Mouse (Mus musculus): ENCODE measurements around the gene Vmn2r19.
"Not testable (repeated sequence)": the region's sequence is repeated elsewhere in the genome, so short reads cannot be mapped to it uniquely, and the experiment has no call there.

Gene Vmn2r19

DNA sequence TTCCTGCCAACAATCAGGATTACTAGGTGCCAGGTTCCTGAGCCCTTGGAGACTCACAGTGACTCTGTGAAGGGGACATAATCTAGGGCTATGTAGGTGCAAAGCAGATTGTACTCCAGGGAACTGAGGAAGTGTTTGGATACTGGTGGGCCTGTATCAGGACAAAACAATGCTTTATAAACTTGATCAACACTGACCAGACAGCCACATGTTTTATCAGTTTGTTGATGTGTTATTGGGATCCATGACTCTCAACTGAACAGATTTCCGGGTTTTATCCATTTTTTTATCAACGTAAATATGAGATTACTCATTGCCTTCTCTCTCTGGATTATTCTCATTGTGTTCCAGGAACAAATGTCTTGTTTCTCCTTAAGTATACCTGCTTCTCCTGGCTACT, at the start of gene Vmn2r19:
Gene Vmn2r19, plus strand, starts transcription at position 301 of the 400 bp plus-strand sequence.
- no peak for DNase-seq (ENCODE audit: inconsistent age in 2 of 2, low spot score in 1 of 2)

DNA sequence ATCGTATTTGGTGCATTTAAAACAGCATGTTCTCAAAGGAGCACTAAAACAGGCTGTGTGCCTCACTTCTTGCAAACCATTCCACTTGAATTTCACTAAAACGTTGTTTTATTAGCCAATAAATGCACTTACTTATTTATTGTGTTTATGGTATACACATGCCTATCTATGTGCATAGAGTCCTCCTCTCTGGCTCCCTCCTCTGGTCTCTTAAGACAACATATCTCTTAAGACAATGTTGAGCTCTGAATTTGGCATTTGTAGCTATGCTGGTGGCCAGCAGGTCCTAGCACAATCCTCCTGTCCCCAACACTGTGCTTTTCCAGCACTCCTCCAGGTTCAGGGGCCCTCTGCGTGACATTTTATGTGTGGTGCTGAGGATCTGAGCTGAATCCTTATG, 49.2 kb upstream of the Vmn2r19 start:
- DNase-seq (ENCODE audit: inconsistent age in 2 of 2, low spot score in 1 of 2), result peak in 1 of 2 experiments; percentile 8

DNA sequence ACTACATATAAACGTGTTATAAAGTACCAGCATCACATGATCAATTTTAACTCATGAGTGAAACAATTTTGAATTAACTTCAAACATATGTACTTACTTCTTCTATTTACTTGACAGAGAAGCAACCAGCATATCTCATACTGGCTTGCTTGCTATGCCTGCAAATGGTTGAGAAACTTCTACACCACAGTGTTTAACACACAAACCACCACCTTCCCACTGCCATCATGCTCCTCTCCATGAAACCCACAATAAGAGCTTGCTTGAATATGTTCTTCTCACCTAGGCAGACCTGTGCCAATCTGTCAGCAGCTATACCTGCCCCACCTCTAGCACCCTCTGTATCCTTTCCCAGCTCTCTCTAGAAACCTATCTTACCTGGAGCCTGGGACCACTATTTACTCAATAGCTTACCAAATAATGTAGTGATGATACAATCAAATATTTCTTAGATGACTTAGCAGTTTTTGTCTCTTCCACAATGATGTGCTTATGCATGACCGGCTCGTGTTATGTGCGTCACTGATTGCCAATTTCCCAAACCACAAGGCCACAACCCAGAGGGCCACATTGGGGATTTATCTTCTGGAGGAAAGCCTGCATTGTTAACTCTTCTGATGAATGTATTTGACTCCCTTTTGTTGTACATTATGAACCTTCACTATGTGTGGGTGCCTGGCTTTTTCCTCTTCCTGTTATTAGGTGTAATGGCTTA, 48.1 kb upstream of the Vmn2r19 start:
- peak in 1 of 2 experiments; percentile 14 for DNase-seq (ENCODE audit: inconsistent age in 2 of 2, low spot score in 1 of 2)

DNA sequence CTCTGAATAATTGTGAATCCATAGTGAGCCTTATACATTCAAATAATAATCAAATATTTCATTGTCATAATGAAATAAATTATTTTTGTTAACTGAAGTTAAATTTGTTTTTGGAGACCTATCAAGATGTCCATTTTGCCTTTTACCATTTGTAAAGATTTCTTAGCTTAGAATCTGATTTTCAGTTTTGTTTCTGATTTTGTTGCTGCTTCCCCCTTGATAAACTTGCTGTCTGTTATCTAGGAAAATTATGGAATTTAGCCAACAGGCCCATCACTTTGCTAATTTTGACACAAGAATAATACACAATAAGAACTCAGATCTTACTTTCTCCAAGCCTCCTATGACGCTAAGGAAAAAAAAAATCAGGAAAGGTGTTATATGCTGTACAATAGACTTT, 47.3 kb upstream of the Vmn2r19 start:
- no peak for DNase-seq (ENCODE audit: inconsistent age in 2 of 2, low spot score in 1 of 2)

DNA sequence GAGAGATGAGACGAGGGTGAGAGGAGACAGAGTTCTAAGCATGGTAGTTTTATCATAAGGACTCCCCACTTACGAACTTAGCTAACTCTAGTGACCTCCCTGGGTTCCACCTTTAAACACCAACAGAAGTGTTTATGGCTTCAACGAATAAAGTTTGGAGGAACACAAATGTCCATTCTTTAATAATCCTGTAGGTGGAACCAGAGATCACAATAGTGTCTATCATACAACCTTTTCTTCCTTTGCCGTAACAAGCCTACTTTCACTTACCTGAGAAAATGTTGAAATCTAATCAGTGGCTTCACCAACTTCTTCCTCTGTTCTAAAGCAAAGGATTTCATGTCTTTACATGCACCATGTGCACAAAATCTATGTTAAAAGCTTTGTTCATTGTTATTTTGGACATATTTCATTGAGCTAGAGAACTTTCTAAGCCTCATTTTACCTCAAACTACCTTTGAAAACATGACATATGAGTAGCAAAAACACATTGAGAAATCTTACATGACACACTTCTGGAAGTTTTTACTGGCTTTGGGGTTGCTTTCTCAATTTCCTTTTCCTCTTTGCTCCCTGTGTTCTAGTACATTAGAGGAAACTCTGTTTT, 46.5 kb upstream of the Vmn2r19 start, which contains the start of gene Clec4d:
Gene Clec4d, plus strand, starts transcription at position 557 of the 607 bp plus-strand sequence.
- DNase-seq (ENCODE audit: inconsistent age in 2 of 2, low spot score in 1 of 2), result no peak

DNA sequence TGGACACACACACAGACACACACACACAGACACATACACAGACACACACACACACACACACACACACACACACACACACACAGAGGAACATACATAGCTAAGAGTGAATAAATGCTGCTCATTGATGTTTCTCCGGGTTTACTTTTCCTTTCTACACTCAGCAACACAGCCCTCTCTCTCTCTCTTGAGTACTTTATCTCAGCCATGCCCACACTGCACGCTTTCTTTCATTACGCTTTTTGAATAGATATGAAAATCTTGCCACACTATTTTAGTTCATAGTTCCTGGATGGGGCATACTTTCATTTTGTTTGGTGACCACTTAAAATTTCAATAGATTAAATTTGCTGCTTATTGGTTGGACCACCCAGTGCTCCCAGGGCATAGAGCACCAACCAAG, 43.9 kb upstream of the Vmn2r19 start:
- DNase-seq (ENCODE audit: inconsistent age in 2 of 2, low spot score in 1 of 2), result no peak

DNA sequence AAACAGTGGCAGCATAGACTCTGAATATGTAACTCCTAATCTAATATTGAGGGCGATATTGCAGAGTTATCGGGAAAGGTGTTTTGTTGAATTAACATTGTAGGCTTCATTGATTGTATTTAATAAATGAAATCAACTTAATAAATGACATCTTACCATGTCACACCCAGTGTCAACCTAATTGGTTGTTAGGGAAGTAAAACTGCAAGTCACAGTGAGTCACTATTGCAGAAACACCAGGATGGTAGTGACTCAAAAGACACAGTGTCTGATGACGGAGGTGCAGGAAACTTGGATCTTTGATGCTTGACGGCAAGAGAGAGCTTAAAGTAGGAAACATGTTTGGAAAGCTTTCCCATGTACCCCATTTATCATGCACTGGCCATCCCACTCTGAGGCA, 42.3 kb upstream of the Vmn2r19 start:
- no peak for DNase-seq (ENCODE audit: inconsistent age in 2 of 2, low spot score in 1 of 2)

DNA sequence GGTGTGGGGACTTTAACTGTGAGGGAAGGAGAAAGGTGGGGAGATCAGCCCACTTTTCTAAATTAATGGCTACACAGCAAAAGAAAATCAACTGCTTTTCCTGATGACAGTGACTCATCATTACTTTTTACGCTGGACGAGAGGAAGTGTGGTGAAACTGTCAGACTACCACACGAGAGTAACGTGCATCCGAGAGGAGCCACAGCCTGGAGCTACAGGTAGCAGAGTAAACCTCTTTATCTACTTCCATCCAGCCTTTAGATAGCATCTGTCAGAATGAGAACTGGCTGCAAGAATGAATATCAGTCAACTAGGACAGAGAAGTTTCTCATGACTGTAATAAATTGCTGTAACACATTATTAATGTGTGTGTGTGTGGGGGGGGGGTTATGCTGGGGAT, 41.2 kb upstream of the Vmn2r19 start:
- no peak for DNase-seq (ENCODE audit: inconsistent age in 2 of 2, low spot score in 1 of 2)

DNA sequence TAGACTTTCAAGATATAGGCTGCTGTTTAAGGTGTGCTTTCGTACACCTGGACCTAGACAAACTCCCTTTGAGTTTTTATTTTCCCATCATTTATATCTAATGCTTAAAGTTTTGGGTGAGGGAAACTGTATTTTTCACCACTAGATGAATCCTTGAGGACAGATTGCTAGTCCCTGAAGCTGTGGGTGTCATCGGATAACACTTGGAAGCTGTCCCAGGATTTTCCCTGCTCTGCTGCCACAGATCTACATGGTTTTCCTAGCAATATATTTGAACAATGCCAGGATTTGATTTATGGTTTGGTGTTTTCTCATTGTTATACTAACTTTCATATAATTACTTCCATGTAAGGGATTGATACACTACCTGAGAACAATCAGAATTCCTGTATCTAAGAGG, 28.7 kb upstream of the Vmn2r19 start:
- no peak for DNase-seq (ENCODE audit: inconsistent age in 2 of 2, low spot score in 1 of 2)

DNA sequence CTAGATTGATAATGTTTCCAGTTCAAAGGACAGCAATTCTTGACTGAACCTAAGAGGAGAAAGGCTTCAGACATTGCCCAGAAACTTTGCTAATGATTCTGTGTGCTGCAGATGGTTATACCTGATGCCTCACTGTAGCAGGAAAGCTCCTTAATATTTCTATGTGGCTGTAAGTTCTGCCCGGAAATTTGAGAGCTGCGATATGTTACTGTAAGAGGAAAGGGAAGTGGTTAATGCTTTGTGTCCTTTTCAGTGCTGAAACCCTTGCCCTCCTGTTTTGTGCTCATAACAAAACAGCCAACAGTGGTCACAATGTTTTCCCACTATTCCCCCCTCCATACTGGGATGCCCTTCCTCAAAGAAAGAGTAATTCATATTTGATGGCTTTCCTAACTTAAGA, 21.8 kb upstream of the Vmn2r19 start:
- DNase-seq (ENCODE audit: inconsistent age in 2 of 2, low spot score in 1 of 2), result no peak

DNA sequence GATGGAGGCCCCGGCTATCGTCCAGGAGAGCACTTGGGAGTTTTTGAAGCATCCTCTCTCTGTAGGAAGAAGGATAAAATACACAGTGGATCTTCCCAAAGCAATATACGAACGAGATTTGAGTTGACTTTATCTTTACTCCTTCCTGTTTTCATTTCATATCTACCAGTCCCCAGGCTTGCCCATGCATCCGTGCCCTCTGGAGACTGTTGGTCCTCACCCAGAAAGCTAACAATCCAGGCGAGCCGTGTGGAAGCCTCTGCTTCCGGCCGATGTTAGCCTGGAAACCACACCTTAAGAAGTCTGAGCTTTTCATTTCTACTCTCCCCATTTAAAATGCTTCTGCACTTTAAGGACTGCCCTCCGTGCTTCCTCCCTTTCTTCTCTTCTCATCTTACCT, 19.2 kb upstream of the Vmn2r19 start:
- no peak for DNase-seq (ENCODE audit: inconsistent age in 2 of 2, low spot score in 1 of 2)

DNA sequence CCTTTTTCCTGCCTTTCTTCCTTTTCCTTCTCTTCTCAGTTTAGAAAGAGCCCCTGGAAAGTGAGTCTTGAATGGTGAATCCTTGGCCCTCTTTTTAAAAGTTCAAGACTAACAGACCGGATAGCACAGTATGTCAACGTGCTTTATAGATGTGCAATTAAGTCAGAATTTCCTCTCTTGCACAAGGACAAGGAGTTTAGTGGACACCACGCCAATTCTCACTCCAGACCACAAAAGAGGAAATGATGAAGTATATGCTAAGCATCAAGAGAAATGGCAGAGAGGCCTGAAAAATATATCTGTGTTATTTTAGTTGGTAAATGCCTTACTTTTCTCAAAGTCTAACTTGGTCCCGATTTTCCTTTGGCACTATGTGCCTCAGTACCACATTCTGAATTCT, 18.4 kb upstream of the Vmn2r19 start, which contains the start of gene Clec4e:
Gene Clec4e, minus strand, starts transcription at position 118 of the 400 bp plus-strand sequence.
- DNase-seq (ENCODE audit: inconsistent age in 2 of 2, low spot score in 1 of 2), result no peak

DNA sequence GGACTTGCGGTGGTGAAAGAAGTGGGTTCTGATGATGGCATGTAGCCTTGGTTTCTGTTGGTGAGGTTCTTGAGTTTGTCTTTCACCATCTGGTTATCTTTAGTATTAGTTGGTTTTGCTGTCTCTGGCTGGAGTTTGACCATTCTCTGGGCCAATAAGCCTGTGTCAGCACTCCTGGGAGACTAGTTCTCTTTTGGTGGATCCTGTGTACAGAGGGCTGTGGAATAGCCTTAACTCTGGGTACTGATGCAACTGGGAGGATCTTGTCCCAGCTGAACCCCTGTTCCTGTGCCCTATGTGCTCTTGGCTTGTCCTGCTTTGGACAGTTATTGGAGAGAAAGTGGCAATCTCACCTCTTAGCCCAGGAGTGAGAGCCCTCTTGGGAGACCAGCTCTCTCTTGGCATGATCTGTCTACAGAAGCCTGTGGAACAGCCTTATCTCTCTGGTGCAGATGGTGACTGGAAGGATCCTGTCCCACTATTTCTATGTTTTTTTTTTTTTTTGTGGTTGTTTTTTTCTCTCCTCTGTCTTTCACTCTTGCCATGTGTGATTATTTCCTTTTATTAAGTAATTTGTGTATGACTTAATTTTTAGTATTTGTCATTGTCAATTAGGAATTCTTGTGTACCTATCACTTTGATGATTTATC, 15.3 kb upstream of the Vmn2r19 start:
- DNase-seq (ENCODE audit: inconsistent age in 2 of 2, low spot score in 1 of 2), result no peak

DNA sequence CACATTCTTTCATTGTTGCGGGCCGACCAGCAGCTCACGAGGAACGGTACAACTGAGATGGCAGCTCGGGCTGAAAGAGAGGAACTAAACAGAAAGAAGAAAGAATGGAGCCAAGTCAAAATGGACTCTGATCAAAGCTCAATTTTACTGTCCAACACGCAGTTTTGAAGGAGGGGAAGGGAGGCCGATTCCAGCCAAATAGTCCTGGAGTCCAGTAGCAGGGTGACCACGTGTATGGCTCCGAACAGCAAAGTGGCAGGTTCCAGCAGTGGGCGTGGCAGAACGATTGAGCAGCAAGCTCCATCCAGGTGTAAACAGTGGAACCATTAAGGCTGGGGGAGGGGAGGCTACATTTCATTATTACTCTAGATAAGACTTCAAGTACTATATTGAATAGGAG, 14.6 kb upstream of the Vmn2r19 start:
- DNase-seq (ENCODE audit: inconsistent age in 2 of 2, low spot score in 1 of 2), result not testable (repeated sequence)

DNA sequence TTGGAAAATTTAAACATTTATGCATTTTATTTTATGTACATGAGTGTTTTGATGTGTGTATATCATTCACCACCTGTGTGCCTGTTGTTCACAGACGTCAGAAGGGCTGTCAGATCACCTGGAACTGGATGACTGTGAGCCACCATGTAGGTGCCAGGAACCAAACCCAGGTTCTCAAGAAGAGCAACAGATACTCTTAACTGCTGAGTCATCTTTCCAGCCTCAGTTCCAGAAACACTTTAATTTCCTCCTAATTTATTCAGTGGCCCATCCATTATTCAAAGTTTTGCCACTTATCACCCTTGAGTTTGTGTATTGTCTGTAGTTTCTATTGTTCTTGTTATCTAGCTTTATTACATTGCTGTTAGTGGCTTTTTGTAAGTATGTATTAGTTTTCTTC, 11.4 kb upstream of the Vmn2r19 start:
- DNase-seq (ENCODE audit: inconsistent age in 2 of 2, low spot score in 1 of 2), result no peak

DNA sequence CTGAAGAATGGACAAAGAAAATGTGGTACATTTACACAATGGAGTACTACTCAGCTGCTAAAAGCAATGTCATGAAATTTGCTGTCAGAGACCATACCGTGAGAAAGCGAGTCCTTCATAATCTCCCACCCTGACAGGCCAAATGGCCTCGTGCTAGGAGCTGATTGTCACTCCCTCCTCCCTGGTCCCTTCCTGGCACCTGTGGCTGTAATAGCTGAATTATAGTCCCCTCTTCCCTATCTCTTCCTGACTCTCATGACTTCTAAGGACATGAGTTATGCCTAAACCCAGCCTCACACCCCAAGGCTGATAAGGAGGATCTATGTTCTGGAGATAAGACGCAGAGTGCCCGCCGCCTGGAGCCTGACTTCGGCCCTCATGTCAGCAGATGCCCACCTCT, 1.8 kb upstream of the Vmn2r19 start:
- not testable (repeated sequence) for DNase-seq (ENCODE audit: inconsistent age in 2 of 2, low spot score in 1 of 2)

DNA sequence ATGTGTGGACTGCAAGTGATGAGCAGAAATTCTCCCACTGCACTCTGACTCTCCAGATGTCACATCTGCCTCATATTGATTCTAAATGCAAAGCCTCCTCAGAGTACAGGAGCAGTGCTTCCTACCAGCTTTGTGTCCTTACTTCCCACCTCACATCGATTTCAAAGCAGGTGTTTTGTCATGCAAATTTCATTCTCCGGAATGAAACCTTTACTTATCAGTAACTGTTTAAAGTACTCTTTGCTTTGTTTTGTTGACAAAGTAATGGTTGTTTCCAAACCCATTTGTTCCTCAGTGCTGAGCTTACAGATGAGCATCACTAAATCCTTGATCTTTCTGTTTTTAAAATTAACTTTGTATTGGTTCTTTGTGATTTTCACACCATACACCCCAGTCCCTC, 24.4 kb downstream of the Vmn2r19 start:
- no peak for DNase-seq (ENCODE audit: inconsistent age in 2 of 2, low spot score in 1 of 2)

DNA sequence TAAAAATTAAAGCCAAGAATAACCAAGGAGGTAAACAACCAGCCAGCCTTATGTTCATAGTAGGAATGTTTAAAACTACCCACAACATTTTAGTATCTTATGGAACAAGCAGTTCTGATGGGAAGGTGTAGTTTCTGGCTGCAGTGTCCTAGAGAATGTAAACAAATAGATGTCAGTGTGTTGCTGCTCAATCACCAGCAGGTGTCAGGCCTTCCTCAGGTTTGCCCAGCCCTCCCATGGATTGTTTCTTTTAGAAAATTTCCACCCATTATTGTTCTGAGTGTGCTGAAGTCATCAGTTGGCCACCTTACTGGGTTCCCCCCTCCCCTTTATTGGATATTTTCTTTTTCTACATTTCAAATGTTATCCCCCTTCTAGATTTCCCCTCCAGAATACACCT, 32.0 kb downstream of the Vmn2r19 start:
- no peak for DNase-seq (ENCODE audit: inconsistent age in 2 of 2, low spot score in 1 of 2)

DNA sequence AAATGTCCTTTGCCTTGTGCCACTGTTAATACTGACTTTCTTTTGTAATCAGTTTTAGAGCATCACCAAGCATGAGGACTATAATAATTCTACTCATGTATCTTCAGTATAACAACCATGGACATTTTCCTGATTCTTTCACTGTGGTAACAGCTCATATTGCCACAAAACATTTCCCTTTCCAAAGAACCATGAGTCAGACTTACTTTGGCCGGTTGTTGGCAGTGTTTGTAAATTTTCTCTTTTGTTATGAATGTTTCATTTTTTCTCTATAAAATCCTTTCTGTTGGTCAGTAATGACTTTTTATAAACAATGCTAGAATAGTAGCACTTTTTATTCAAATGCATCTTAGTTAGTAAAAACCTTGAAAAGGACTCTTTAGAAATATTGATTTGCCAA, 38.0 kb downstream of the Vmn2r19 start:
- no peak for DNase-seq (ENCODE audit: inconsistent age in 2 of 2, low spot score in 1 of 2)

Measured in adrenal gland, adult (tissue).